Mouse (Mus musculus) layer of hippocampus, adult 2 months (tissue): Measurements from ENCODE around the gene Zdhhc13. TPM values are rescaled to one million over a fixed set of nuclear protein-coding genes. Genes with fewer than 3 reads are reported as not detected.

ENCODE experiments used
- DNase-seq, 2 experiments: peaks; one replicate each; pipeline ENCODE4 v3.0.0; 2022; ENCODE audit warnings: low spot score in 2 of 2
- H3K27ac ChIP-seq: fragments of 200-600 bp; 2 replicates; pipeline ENCODE4 v1.8.1; 2022
- H3K4me3 ChIP-seq: fragments of 200-600 bp; 2 replicates; pipeline ENCODE4 v1.8.1; 2022; ENCODE audit warnings: mild to moderate bottlenecking
- CTCF ChIP-seq: fragments of 200-600 bp; conservative IDR thresholded peaks from 2 replicates; pipeline ENCODE4 v1.8.1; 2022; ENCODE audit warnings: antibody characterized with exemption, mild to moderate bottlenecking, moderate library complexity
- total RNA-seq, 2 experiments: library from RNA; stranded (reverse); gene quantifications; 2 replicates each; pipeline ENCODE4 v1.2.3; 2021

Gene Zdhhc13
- total RNA-seq, 2 experiments from 2014 or later, result 20.3 to 23.0 TPM

GRCm38 (mm10) chr7:48860948-48861347 lies 72.1 kb downstream of the Zdhhc13 start:
- Histone ChIP-seq H3K27ac (no peak overlapping the region), H3K4me3 (no peak overlapping the region)
- DNase-seq, result no peak
- TF ChIP-seq CTCF, result no peak

GRCm38 (mm10) chr7:48861796-48862195 lies 73.0 kb downstream of the Zdhhc13 start:
- DNase-seq, result no peak
- Histone ChIP-seq H3K4me3 (no peak overlapping the region), H3K27ac (no peak overlapping the region)
- no peak for TF ChIP-seq CTCF

DNA sequence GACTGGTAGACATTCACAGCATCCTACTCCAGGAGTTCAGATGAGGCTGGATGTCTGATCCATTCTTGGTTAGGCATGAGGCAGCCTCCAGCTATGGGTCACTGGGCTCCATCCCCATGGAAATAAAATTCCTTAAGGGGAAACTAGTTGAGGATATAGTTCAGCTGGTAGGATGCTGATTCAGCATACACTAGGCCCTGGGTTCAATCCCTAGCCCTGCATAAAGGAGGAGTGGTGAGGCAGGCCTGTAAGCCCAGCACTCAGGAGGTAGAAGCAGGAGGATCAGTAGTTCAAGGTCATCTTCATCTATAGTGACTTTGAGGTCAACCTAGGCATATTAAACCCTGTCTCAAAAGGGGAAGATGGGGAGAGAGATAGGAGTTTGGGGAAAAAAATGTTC lies 75.4 kb downstream of the Zdhhc13 start:
- TF ChIP-seq CTCF, result no peak
- no peak for DNase-seq
- no peak overlapping the region for H3K27ac ChIP-seq
- no peak overlapping the region for H3K4me3 ChIP-seq

GRCm38 (mm10) chr7:48864671-48865458 lies 76.1 kb downstream of the Zdhhc13 start:
- TF ChIP-seq CTCF, result no peak
- no peak overlapping the region for H3K4me3 ChIP-seq
- no peak overlapping the region for H3K27ac ChIP-seq
- no peak for DNase-seq

DNA sequence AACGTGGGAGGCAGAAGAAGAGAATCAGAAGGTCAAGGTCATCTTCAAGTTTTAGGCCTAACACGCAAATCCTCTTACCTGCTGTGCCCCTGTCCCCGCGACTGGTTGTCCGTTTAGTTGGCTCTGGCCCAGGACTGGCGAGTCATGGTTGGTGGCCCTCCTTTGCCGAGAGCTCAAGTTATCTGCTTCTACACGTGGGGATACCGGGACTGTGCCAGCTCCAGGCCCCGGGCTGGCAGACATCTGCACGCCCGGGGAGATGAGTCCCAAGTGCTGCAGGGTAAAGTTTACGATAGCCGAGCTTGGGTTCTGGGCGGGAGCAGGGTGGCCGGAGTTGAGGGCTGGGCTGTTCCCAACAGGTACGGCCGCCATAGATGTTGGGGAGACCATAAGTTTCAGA lies 78.8 kb downstream of the Zdhhc13 start:
- Histone ChIP-seq H3K4me3 (no peak overlapping the region), H3K27ac (no peak overlapping the region)
- TF ChIP-seq CTCF, result no peak
- DNase-seq, result no peak

DNA sequence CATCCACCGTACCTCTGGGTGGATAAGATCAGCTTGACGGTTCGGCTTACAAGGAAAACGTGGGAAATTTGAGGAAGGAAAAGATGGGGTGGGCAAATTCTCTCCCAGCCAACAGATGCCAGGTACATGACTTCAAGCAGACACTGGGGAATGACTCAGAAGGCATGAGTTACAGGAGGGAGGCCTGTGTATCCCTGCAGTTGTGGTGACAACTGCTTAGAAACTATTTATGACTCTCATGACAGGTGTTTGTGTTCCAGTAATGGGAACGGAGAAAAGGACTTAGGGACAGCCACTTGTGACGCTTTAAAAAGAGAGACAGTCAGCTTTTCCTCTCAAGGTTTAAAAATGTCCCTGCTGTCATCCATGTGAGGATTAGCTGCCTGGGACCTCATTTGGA lies 81.3 kb downstream of the Zdhhc13 start:
- Histone ChIP-seq H3K27ac (no peak overlapping the region), H3K4me3 (no peak overlapping the region)
- no peak for DNase-seq
- no peak for TF ChIP-seq CTCF

DNA sequence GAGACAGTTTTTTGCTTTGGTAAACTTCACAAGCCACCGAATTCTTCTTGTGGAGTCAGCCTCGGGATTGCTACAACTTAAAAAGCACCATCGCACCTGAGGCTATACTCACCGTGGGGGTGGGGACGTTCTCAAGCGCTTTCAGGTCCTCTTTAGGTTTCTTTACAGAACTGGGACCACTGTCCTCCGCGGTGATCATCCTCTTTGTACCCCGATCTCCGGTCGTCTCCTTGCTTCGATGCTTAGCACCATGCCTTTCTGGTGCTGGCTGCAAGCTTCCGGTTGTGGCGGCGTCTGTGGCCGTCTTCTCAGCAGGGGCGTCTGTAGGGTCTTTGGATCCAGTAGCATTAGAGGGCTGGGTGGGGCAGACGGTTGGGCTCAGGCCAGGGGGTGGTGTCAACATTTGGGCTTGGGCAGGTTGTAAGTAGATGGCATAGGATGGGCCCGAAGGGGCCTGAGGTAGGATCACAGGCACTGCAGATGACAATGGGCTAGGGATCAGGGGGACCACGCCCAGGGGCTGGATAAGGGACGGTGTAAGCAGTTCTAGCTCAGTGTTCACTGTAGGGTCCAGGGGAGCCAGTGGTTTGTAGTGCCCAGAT lies 81.9 kb downstream of the Zdhhc13 start:
- Histone ChIP-seq H3K4me3 (no peak overlapping the region), H3K27ac (no peak overlapping the region)
- no peak for TF ChIP-seq CTCF
- no peak for DNase-seq

DNA sequence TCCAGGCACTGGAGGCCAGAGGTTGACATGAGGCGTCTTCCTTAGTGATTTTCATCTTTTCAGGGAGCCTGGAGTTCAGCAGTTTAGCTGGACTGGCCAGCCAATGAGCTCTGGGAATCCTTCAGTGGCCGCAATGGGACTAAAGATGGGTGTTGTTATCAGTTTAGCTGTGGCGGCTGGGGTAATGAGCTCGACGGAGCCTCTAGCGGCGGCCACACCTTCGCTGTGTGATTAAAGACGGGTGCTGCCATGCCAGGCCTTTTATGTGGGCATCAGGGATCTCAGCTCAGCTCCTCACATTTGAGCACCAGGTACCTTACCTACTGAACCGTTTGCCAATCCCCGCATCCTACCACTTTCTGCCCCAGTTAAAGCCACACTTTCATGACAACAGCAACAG lies 82.5 kb downstream of the Zdhhc13 start:
- TF ChIP-seq CTCF, result no peak
- no peak for DNase-seq
- H3K27ac ChIP-seq, result no peak overlapping the region
- no peak overlapping the region for H3K4me3 ChIP-seq

DNA sequence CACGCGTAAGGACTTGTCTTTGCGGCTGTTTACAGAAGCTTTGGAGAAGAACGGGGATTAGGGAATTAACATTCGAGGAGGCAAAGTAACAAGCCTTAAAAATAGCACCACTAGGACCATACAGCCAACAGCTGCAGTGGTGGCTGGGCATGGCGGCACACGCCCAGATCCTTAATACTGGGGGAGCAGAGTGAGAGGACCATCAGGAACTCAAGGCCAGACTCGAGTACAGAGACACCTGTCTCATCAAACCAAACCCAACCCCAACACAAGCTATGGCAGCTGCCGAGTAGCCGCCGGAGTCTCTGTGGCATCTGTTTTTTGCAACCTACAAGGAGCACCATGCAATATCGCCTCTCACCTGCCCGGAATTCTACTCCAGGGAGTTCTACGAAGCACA lies 86.3 kb downstream of the Zdhhc13 start:
- TF ChIP-seq CTCF, result no peak
- no peak overlapping the region for H3K27ac ChIP-seq
- no peak for DNase-seq
- H3K4me3 ChIP-seq, result no peak overlapping the region

GRCm38 (mm10) chr7:48876526-48876925 lies 87.7 kb downstream of the Zdhhc13 start:
- DNase-seq, result peak; percentile 73 to 76
- Histone ChIP-seq H3K27ac (no peak overlapping the region), H3K4me3 (no peak overlapping the region)
- peak; percentile 96 for TF ChIP-seq CTCF

Other genes with a start within 250 kb of the Zdhhc13 start
- not detected for gene Mrgprb2, start 230.9 kb upstream of the Zdhhc13 start, total RNA-seq
- gene Mrgprb3, start 145.2 kb upstream of the Zdhhc13 start, total RNA-seq, result not detected
- not detected for gene Csrp3, start 59.0 kb downstream of the Zdhhc13 start, total RNA-seq
- under 1 TPM; 0.25 to 0.49 TPM for gene E2f8, start 92.6 kb downstream of the Zdhhc13 start, total RNA-seq
- 100 to 1,000 TPM in 1 of 2 experiments, 10 to 100 TPM in 1; 84.8 to 106 TPM for gene Nav2, start 119.7 kb downstream of the Zdhhc13 start, total RNA-seq